In the genomic region with DNA sequence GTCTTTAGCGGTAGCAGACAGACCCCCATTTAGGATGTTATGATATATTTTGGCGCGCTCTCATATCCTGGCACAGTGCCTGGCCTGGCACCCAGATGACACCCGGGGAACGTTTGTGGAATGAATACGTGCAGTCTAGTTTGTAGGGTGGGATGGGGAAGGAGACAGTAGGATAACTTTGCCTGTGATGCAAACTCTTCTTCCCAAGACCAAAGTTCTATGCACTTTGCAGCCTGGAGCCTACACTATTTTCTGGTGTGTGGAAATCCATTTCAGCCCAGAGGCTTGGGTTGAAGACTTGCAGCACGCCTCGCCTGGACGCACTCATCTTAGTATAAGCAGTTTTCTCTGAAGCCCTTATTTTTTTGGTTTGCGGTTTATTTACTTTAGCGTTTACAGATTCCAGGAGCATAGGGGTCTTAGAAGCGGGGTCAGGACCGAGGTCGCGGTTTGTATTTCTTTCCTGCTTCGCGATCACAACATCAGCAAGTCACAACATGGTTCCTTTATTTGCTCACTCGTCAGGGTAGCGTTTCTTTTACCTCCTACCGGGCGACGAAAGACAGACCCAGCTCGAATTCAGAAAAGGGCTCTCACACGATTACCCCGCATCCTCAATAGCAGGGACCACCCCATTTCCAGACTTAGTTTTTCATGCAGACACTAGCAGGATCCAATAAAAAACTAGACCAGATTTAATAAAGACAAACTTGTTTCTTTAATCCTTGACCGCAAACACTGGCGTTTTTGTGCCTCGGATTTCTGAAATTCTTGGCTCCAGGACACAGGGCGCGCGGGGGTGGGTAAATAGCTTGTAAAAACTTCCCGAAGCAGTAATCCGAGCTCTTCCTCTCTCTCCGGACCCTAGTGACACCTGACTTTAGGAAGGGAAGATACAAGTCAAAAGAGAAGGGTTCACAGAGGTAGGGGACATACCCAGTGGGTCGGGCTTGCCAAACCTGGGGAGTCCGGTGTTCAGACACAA, we compare ENCODE assay signal across 8 mouse cellular contexts. TPM values are rescaled to one million over a fixed set of nuclear protein-coding genes. Genes with fewer than 3 reads are reported as not detected.
DNase-seq lines count a peak whose midpoint lies in the region; ATAC-seq and TF ChIP-seq lines count a peak whose summit lies in the region.

No protein-coding gene starts in this region.

- no peak for TF ChIP-seq CTCF in ES-Bruce4 (IDR thresholded peaks at IDR 0.05; ENCODE audit: low read depth, low read length)
- no peak for TF ChIP-seq CTCF in liver, postnatal 0 days (IDR thresholded peaks at IDR 0.05; ENCODE audit: low read depth)
- TF ChIP-seq CTCF in stomach, postnatal 0 days (IDR thresholded peaks at IDR 0.05; ENCODE audit: low read depth), result no peak; the same call in 1 of the 2 replicates

- peak overlapping the region; percentile 75 for H3K9ac ChIP-seq in ES-Bruce4 (ENCODE audit: low read depth, poor library complexity, severe bottlenecking)
- H3K9ac ChIP-seq in hindbrain, embryonic 11.5 days (ENCODE audit: low read depth, low read length), result peak overlapping the region; percentile 48
- H3K9ac ChIP-seq in liver, postnatal 0 days (replicated peaks), result peak overlapping the region; percentile 76
- H3K9ac ChIP-seq in stomach, postnatal 0 days (ENCODE audit: low read length), result peak overlapping the region; percentile 63

- H3K27me3 ChIP-seq in heart, embryonic 10.5 days (ENCODE audit: insufficient read depth, poor library complexity, severe bottlenecking), result no peaks in the 10 kb centered on the region
- H3K27me3 ChIP-seq in ES-Bruce4 (ENCODE audit: control insufficient read depth, insufficient read depth, low read length, poor library complexity, severe bottlenecking), result no peaks in the 10 kb centered on the region
- no peaks in the 10 kb centered on the region for H3K27me3 ChIP-seq in hindbrain, embryonic 11.5 days (ENCODE audit: control insufficient read depth, insufficient read depth, low read length)
- H3K27me3 ChIP-seq in liver, postnatal 0 days (ENCODE audit: insufficient read depth, low read length), result no peaks in the 10 kb centered on the region
- no peaks in the 10 kb centered on the region for H3K27me3 ChIP-seq in stomach, postnatal 0 days (ENCODE audit: control insufficient read depth, insufficient read depth, low read length)

- H3K4me3 ChIP-seq in heart, embryonic 10.5 days, result peak overlapping the region; percentile 84
- peak overlapping the region; percentile 84 for H3K4me3 ChIP-seq in ES-Bruce4 (ENCODE audit: low read depth, low read length)
- H3K4me3 ChIP-seq in hindbrain, embryonic 11.5 days (ENCODE audit: low read depth, low read length), result peak overlapping the region; percentile 70
- peak overlapping the region; percentile 73 for H3K4me3 ChIP-seq in liver, postnatal 0 days (ENCODE audit: low read depth, low read length)
- peak overlapping the region; percentile 70 for H3K4me3 ChIP-seq in stomach, postnatal 0 days (ENCODE audit: low read depth, low read length)

- no peaks in the 10 kb centered on the region; the same call in 1 of the 2 replicates for H3K36me3 ChIP-seq in heart, embryonic 10.5 days
- H3K36me3 ChIP-seq in ES-Bruce4 (ENCODE audit: control insufficient read depth, insufficient read depth, low read length, poor library complexity, severe bottlenecking), result peaks cover 6% of the 10 kb centered on the region; the same call in 1 of the 2 replicates
- no peaks in the 10 kb centered on the region for H3K36me3 ChIP-seq in hindbrain, embryonic 11.5 days (ENCODE audit: control insufficient read depth, insufficient read depth, low read length)
- H3K36me3 ChIP-seq in liver, postnatal 0 days (replicated peaks; ENCODE audit: insufficient read depth, low read length), result no peaks in the 10 kb centered on the region
- no peaks in the 10 kb centered on the region for H3K36me3 ChIP-seq in stomach, postnatal 0 days (ENCODE audit: control insufficient read depth, insufficient read depth, low read length)

- peak; percentile 7; the same call in 1 of the 2 replicates for ATAC-seq in common myeloid progenitor, adult 5-6 weeks (replicated peaks; ENCODE audit: low read depth, poor library complexity, severe bottlenecking)
- peak; percentile 12; the same call in 1 of the 2 replicates for ATAC-seq in hindbrain, embryonic 11.5 days (ENCODE audit: low FRiP score)
- no peak; the same call in 1 of the 2 replicates for ATAC-seq in liver, postnatal 0 days
- ATAC-seq in stomach, postnatal 0 days (ENCODE audit: low FRiP score, low TSS enrichment), result no peak

- no peaks in the 10 kb centered on the region for H3K9me3 ChIP-seq in heart, embryonic 10.5 days
- H3K9me3 ChIP-seq in ES-Bruce4 (replicated peaks; ENCODE audit: control insufficient read depth, insufficient read depth, low read length, poor library complexity, severe bottlenecking), result no peaks in the 10 kb centered on the region
- H3K9me3 ChIP-seq in hindbrain, embryonic 11.5 days (ENCODE audit: control insufficient read depth, low read length), result no peaks in the 10 kb centered on the region
- no peaks in the 10 kb centered on the region for H3K9me3 ChIP-seq in liver, postnatal 0 days (ENCODE audit: low read length)
- H3K9me3 ChIP-seq in stomach, postnatal 0 days (ENCODE audit: control insufficient read depth, low read length), result no peaks in the 10 kb centered on the region

- H3K4me2 ChIP-seq in hindbrain, embryonic 11.5 days (replicated peaks; ENCODE audit: low read depth, low read length), result peak overlapping the region; percentile 77
- H3K4me2 ChIP-seq in liver, postnatal 0 days (ENCODE audit: low read depth, low read length), result peak overlapping the region; percentile 88
- peak overlapping the region; percentile 82 for H3K4me2 ChIP-seq in stomach, postnatal 0 days (replicated peaks; ENCODE audit: low read depth)

- no peak for TF ChIP-seq POLR2A in ES-Bruce4 (IDR thresholded peaks at IDR 0.05; ENCODE audit: insufficient read depth, low read length)

- H3K4me1 ChIP-seq in heart, embryonic 10.5 days, result peaks cover 33% of the 10 kb centered on the region
- H3K4me1 ChIP-seq in ES-Bruce4 (ENCODE audit: control insufficient read depth, insufficient read depth, low read length), result peaks cover 3% of the 10 kb centered on the region
- no peaks in the 10 kb centered on the region for H3K4me1 ChIP-seq in hindbrain, embryonic 11.5 days (replicated peaks; ENCODE audit: control insufficient read depth, insufficient read depth, low read length)
- peaks cover 20% of the 10 kb centered on the region for H3K4me1 ChIP-seq in liver, postnatal 0 days (ENCODE audit: insufficient read depth)
- H3K4me1 ChIP-seq in stomach, postnatal 0 days (replicated peaks; ENCODE audit: control insufficient read depth, insufficient read depth), result no peaks in the 10 kb centered on the region

- TF ChIP-seq EP300 in ES-Bruce4 (IDR thresholded peaks at IDR 0.05; ENCODE audit: insufficient read depth, low read depth, low read length), result no peak
- no peak for TF ChIP-seq EP300 in liver, postnatal 0 days (IDR thresholded peaks at IDR 0.05; ENCODE audit: low read depth)
- no peak for TF ChIP-seq EP300 in stomach, postnatal 0 days (optimal IDR thresholded peaks at IDR 0.05)

- WGBS in heart, embryonic 10.5 days, result 6% methylated on average over 36 of the region's 36 CpGs
- 7% methylated on average over 36 of the region's 36 CpGs for WGBS in hindbrain, embryonic 11.5 days
- WGBS in liver, postnatal 0 days (ENCODE audit: insufficient replicate concordance), result 10% methylated on average over 36 of the region's 36 CpGs
- 5% methylated on average over 36 of the region's 36 CpGs for WGBS in stomach, postnatal 0 days

- H3K27ac ChIP-seq in heart, embryonic 10.5 days, result peak overlapping the region; percentile 91
- no peak overlapping the region for H3K27ac ChIP-seq in ES-Bruce4 (ENCODE audit: insufficient read depth, low read length)
- no peak overlapping the region for H3K27ac ChIP-seq in hindbrain, embryonic 11.5 days (ENCODE audit: low read depth, low read length)
- peak overlapping the region; percentile 73 for H3K27ac ChIP-seq in liver, postnatal 0 days (ENCODE audit: low read depth)
- H3K27ac ChIP-seq in stomach, postnatal 0 days (replicated peaks), result peak overlapping the region; percentile 69

- peak; percentile 79 for DNase-seq in heart, embryonic 10.5 days (ENCODE audit: low spot score)
- DNase-seq in heart, adult 8-10 months (ENCODE audit: low spot score), result no peak
- DNase-seq in hindbrain, embryonic 11.5 days (ENCODE audit: low spot score), result peak; percentile 58
- DNase-seq in liver, postnatal 0 days, result no peak
- no peak for DNase-seq in stomach, postnatal 0 days (ENCODE audit: low spot score)
- DNase-seq in MN1 (ENCODE audit: low spot score), result no peak

RNA-seq across cellular contexts. Expression of a gene that starts 0.7 kb away (rescaled TPM):
- polyA plus RNA-seq in heart, embryonic 10.5 days (2016; fragmentation: Nextera tagmentation; extraction: Ambion mirVana), result 14.6 and 19.4 TPM in 2 replicates
- 10 to 100 TPM; 33.9 to 36.9 (median 36.4) TPM for total RNA-seq in heart, adult 8-10 months (2022)
- 42.5 and 50.0 TPM in 2 replicates for polyA plus RNA-seq in ES-Bruce4 (2011; ENCODE audit: insufficient read depth, insufficient read length, low read depth, missing spikeins)
- 100 and 111 TPM in 2 replicates for total RNA-seq in common myeloid progenitor, adult 5-6 weeks (2017)
- polyA plus RNA-seq in hindbrain, embryonic 11.5 days (2014; fragmentation: Nextera tagmentation; extraction: Ambion mirVana), result 4.8 and 9.6 TPM in 2 replicates
- 2.8 and 2.9 TPM in 2 replicates for polyA plus RNA-seq in liver, postnatal 0 days (2015; fragmentation: Nextera tagmentation; extraction: Ambion mirVana)
- polyA plus RNA-seq in stomach, postnatal 0 days (2015; fragmentation: Nextera tagmentation; extraction: Ambion mirVana), result 3.9 and 4.0 TPM in 2 replicates

RNA-seq across cellular contexts. Expression of a gene that starts 26.8 kb away (rescaled TPM):
- polyA plus RNA-seq in heart, embryonic 10.5 days (2016; fragmentation: Nextera tagmentation; extraction: Ambion mirVana), result 17.5 and 20.1 TPM in 2 replicates
- 10 to 100 TPM; 11.5 to 13.4 (median 12.8) TPM for total RNA-seq in heart, adult 8-10 months (2022)
- polyA plus RNA-seq in ES-Bruce4 (2011; ENCODE audit: insufficient read depth, insufficient read length, low read depth, missing spikeins), result 12.8 and 14.3 TPM in 2 replicates
- 13.6 and 19.5 TPM in 2 replicates for total RNA-seq in common myeloid progenitor, adult 5-6 weeks (2017)
- 13.3 and 14.6 TPM in 2 replicates for polyA plus RNA-seq in hindbrain, embryonic 11.5 days (2014; fragmentation: Nextera tagmentation; extraction: Ambion mirVana)
- 12.0 and 13.0 TPM in 2 replicates for polyA plus RNA-seq in liver, postnatal 0 days (2015; fragmentation: Nextera tagmentation; extraction: Ambion mirVana)
- 20.0 and 20.5 TPM in 2 replicates for polyA plus RNA-seq in stomach, postnatal 0 days (2015; fragmentation: Nextera tagmentation; extraction: Ambion mirVana)

Comparison
In these comparisons a context has a peak if more than half of its experiments do, and no peak if none do; other contexts are left out.
1. DNase-seq: peak in heart, embryonic 10.5 days (single experiment) and hindbrain, embryonic 11.5 days (single experiment); none in heart, adult 8-10 months (single experiment), liver, postnatal 0 days (single experiment), stomach, postnatal 0 days (single experiment) and MN1 (single experiment).
2. H3K27ac ChIP-seq: peak in heart, embryonic 10.5 days (single experiment), liver, postnatal 0 days (single experiment) and stomach, postnatal 0 days (single experiment); none in ES-Bruce4 (single experiment) and hindbrain, embryonic 11.5 days (single experiment).
3. ATAC-seq: peak in common myeloid progenitor, adult 5-6 weeks (single experiment) and hindbrain, embryonic 11.5 days (single experiment); none in liver, postnatal 0 days (single experiment) and stomach, postnatal 0 days (single experiment).
4. Peak in every context shown above with its lines, with median percentiles within 50 percentile points of each other: H3K4me3 ChIP-seq, H3K9ac ChIP-seq and H3K4me2 ChIP-seq.